Mouse (Mus musculus): ENCODE measurements around the gene Tead1.

The Tead1 gene

GRCm38 (mm10) chr7:112816016-112816415 lies 136.9 kb downstream of the Tead1 start:
- DNase-seq (ENCODE audit: low spot score in 2 of 2), result no peak

- no peak for DNase-seq (ENCODE audit: low spot score in 2 of 2)
These were observed 140.7 kb downstream of the Tead1 start for GRCm38 (mm10) chr7:112819833-112820232.

GRCm38 (mm10) chr7:112822879-112823278 lies 143.8 kb downstream of the Tead1 start:
- DNase-seq (ENCODE audit: low spot score in 2 of 2), result no peak

GRCm38 (mm10) chr7:112823621-112824020 lies 144.5 kb downstream of the Tead1 start:
- peak; percentile 2 to 14 for DNase-seq (ENCODE audit: low spot score in 2 of 2)

- peak; percentile 5 to 20 for DNase-seq (ENCODE audit: low spot score in 2 of 2)
These were observed 146.2 kb downstream of the Tead1 start for GRCm38 (mm10) chr7:112825339-112825781.

- no peak for DNase-seq (ENCODE audit: low spot score in 2 of 2)
These were observed 147.2 kb downstream of the Tead1 start for GRCm38 (mm10) chr7:112826114-112826911.

GRCm38 (mm10) chr7:112828016-112828695 lies 149.0 kb downstream of the Tead1 start:
- no peak for DNase-seq (ENCODE audit: low spot score in 2 of 2)

- DNase-seq (ENCODE audit: low spot score in 2 of 2), result no peak
These were observed 149.5 kb downstream of the Tead1 start for GRCm38 (mm10) chr7:112828696-112829022.

GRCm38 (mm10) chr7:112830946-112831345 lies 151.8 kb downstream of the Tead1 start:
- DNase-seq (ENCODE audit: low spot score in 2 of 2), result no peak

GRCm38 (mm10) chr7:112831446-112831845 lies 152.3 kb downstream of the Tead1 start:
- DNase-seq (ENCODE audit: low spot score in 2 of 2), result no peak

GRCm38 (mm10) chr7:112833132-112833531 lies 154.0 kb downstream of the Tead1 start:
- no peak for DNase-seq (ENCODE audit: low spot score in 2 of 2)

- no peak for DNase-seq (ENCODE audit: low spot score in 2 of 2)
These were observed 157.0 kb downstream of the Tead1 start for GRCm38 (mm10) chr7:112836076-112836475.

GRCm38 (mm10) chr7:112838131-112838530 lies 159.0 kb downstream of the Tead1 start:
- DNase-seq (ENCODE audit: low spot score in 2 of 2), result no peak

GRCm38 (mm10) chr7:112840351-112840750 lies 161.2 kb downstream of the Tead1 start:
- DNase-seq (ENCODE audit: low spot score in 2 of 2), result no peak

- DNase-seq (ENCODE audit: low spot score in 2 of 2), result no peak
These were observed 161.8 kb downstream of the Tead1 start for GRCm38 (mm10) chr7:112840890-112841289.

- no peak for DNase-seq (ENCODE audit: low spot score in 2 of 2)
These were observed 162.4 kb downstream of the Tead1 start for GRCm38 (mm10) chr7:112841484-112841883.

- no peak for DNase-seq (ENCODE audit: low spot score in 2 of 2)
These were observed 162.8 kb downstream of the Tead1 start for GRCm38 (mm10) chr7:112841886-112842285.

GRCm38 (mm10) chr7:112851281-112851744 lies 172.2 kb downstream of the Tead1 start:
- no peak for DNase-seq (ENCODE audit: low spot score in 2 of 2)

- DNase-seq (ENCODE audit: low spot score in 2 of 2), result no peak
These were observed 173.2 kb downstream of the Tead1 start for GRCm38 (mm10) chr7:112852149-112852839.

GRCm38 (mm10) chr7:112853857-112854256 lies 174.7 kb downstream of the Tead1 start:
- no peak for DNase-seq (ENCODE audit: low spot score in 2 of 2)

- no peak for DNase-seq (ENCODE audit: low spot score in 2 of 2)
These were observed 175.4 kb downstream of the Tead1 start for GRCm38 (mm10) chr7:112854516-112854915.

- no peak for DNase-seq (ENCODE audit: low spot score in 2 of 2)
These were observed 176.3 kb downstream of the Tead1 start for GRCm38 (mm10) chr7:112855419-112855818.
